Mouse (Mus musculus): ENCODE data around the gene Zfp90. TPM values are rescaled to one million over a fixed set of nuclear protein-coding genes. Genes with fewer than 3 reads are reported as not detected.
"Not testable (repeated sequence)": the region's sequence is repeated elsewhere in the genome, so short reads cannot be mapped to it uniquely, and the experiment has no call there.

Zfp90 gene
- polyA plus RNA-seq, 1 experiment from 2014 or later: 12.7 TPM

- H3K4me1 ChIP-seq (replicated peaks): peaks cover 26% of the 10 kb centered on the region
- H3K9me3 ChIP-seq (replicated peaks): no peaks in the 10 kb centered on the region
- 42% methylated on average over 5 of the region's 5 CpGs for WGBS
- H3K36me3 ChIP-seq: no peaks in the 10 kb centered on the region
- ATAC-seq (replicated peaks; ENCODE audit: insufficient number of reproducible peaks, insufficient read depth, low FRiP score, low read depth): peak; percentile 8; the same call in 1 of the 2 replicates
- peak overlapping the region; percentile 88 for H3K27ac ChIP-seq
- H3K4me3 ChIP-seq: no peak overlapping the region
- 0 out of 2 replicates have a peak overlapping the region, but pooled peaks have one; percentile 21 for H3K4me2 ChIP-seq
- H3K27me3 ChIP-seq: no peaks in the 10 kb centered on the region
- H3K9ac ChIP-seq: no peak overlapping the region
These were observed 14.9 kb upstream of the Zfp90 start for GRCm38 (mm10) chr8:106400181-106400580.

GRCm38 (mm10) chr8:106403246-106403933, 11.7 kb upstream of the Zfp90 start:
- no peaks in the 10 kb centered on the region for H3K36me3 ChIP-seq
- no peak overlapping the region for H3K4me3 ChIP-seq
- WGBS: 23% methylated on average over 12 of the region's 12 CpGs
- H3K4me2 ChIP-seq: no peak overlapping the region
- H3K9ac ChIP-seq: no peak overlapping the region
- H3K27ac ChIP-seq: no peak overlapping the region
- ATAC-seq (replicated peaks; ENCODE audit: insufficient number of reproducible peaks, insufficient read depth, low FRiP score, low read depth): no peak
- H3K4me1 ChIP-seq (replicated peaks): peaks cover 35% of the 10 kb centered on the region
- no peaks in the 10 kb centered on the region for H3K27me3 ChIP-seq
- H3K9me3 ChIP-seq (replicated peaks): no peaks in the 10 kb centered on the region

- H3K9ac ChIP-seq: no peak overlapping the region
These were observed 10.3 kb upstream of the Zfp90 start for GRCm38 (mm10) chr8:106404825-106405224.

GRCm38 (mm10) chr8:106405810-106406209, 9.3 kb upstream of the Zfp90 start:
- Histone ChIP-seq H3K9ac (no peak overlapping the region), H3K36me3 (no peaks in the 10 kb centered on the region), H3K4me2 (no peak overlapping the region; the same call in 1 of the 2 replicates), H3K27me3 (no peaks in the 10 kb centered on the region), H3K27ac (peak overlapping the region; percentile 46; the same call in 1 of the 2 replicates), H3K4me1 (replicated peaks) (peaks cover 26% of the 10 kb centered on the region), H3K4me3 (no peak overlapping the region), H3K9me3 (replicated peaks) (no peaks in the 10 kb centered on the region)
- no peak for ATAC-seq (replicated peaks; ENCODE audit: insufficient number of reproducible peaks, insufficient read depth, low FRiP score, low read depth)
- WGBS: 39% methylated on average over 16 of the region's 16 CpGs

More at GRCm38 (mm10) chr8:106404825-106405224, 10.3 kb upstream of the Zfp90 start:
- H3K9me3 ChIP-seq (replicated peaks): no peaks in the 10 kb centered on the region
- 49% methylated on average over 3 of the region's 3 CpGs for WGBS
- no peak for ATAC-seq (replicated peaks; ENCODE audit: insufficient number of reproducible peaks, insufficient read depth, low FRiP score, low read depth)
- H3K4me1 ChIP-seq (replicated peaks): peaks cover 28% of the 10 kb centered on the region
- H3K27me3 ChIP-seq: no peaks in the 10 kb centered on the region
- no peak overlapping the region for H3K4me3 ChIP-seq
- peak overlapping the region; percentile 45 for H3K27ac ChIP-seq
- no peaks in the 10 kb centered on the region for H3K36me3 ChIP-seq
- H3K4me2 ChIP-seq: no peak overlapping the region

GRCm38 (mm10) chr8:106410055-106410454, 5.1 kb upstream of the Zfp90 start:
- 46% methylated on average over 7 of the region's 7 CpGs for WGBS
- Histone ChIP-seq H3K9ac (no peak overlapping the region), H3K4me1 (replicated peaks) (peaks cover 15% of the 10 kb centered on the region), H3K27ac (no peak overlapping the region), H3K36me3 (no peaks in the 10 kb centered on the region), H3K9me3 (replicated peaks) (no peaks in the 10 kb centered on the region), H3K4me2 (no peak overlapping the region), H3K4me3 (no peak overlapping the region), H3K27me3 (no peaks in the 10 kb centered on the region)
- ATAC-seq (replicated peaks; ENCODE audit: insufficient number of reproducible peaks, insufficient read depth, low FRiP score, low read depth): no peak

- H3K9ac ChIP-seq: no peak overlapping the region
- H3K27me3 ChIP-seq: no peaks in the 10 kb centered on the region
- ATAC-seq (replicated peaks; ENCODE audit: insufficient number of reproducible peaks, insufficient read depth, low FRiP score, low read depth): no peak
- H3K36me3 ChIP-seq: no peaks in the 10 kb centered on the region
- peaks cover 11% of the 10 kb centered on the region for H3K4me1 ChIP-seq (replicated peaks)
- no peak overlapping the region for H3K4me3 ChIP-seq
- 60% methylated on average over 7 of the region's 7 CpGs for WGBS
- H3K4me2 ChIP-seq: no peak overlapping the region
- no peaks in the 10 kb centered on the region for H3K9me3 ChIP-seq (replicated peaks)
- H3K27ac ChIP-seq: no peak overlapping the region
These were observed 4.6 kb upstream of the Zfp90 start for GRCm38 (mm10) chr8:106410564-106410963.

- 0 out of 2 replicates have a peak overlapping the region, but pooled peaks have one; percentile 14 for H3K4me2 ChIP-seq
- no peak overlapping the region for H3K4me3 ChIP-seq
- H3K9ac ChIP-seq: no peak overlapping the region
- 17% methylated on average over 14 of the region's 14 CpGs for WGBS
- H3K9me3 ChIP-seq (replicated peaks): no peaks in the 10 kb centered on the region
- H3K27me3 ChIP-seq: no peaks in the 10 kb centered on the region
- no peaks in the 10 kb centered on the region for H3K36me3 ChIP-seq
- peaks cover 16% of the 10 kb centered on the region for H3K4me1 ChIP-seq (replicated peaks)
- ATAC-seq (replicated peaks; ENCODE audit: insufficient number of reproducible peaks, insufficient read depth, low FRiP score, low read depth): no peak
- H3K27ac ChIP-seq: no peak overlapping the region
These were observed 3.2 kb upstream of the Zfp90 start for GRCm38 (mm10) chr8:106411783-106412451.

- 90% methylated on average over 5 of the region's 5 CpGs for WGBS
- no peak for ATAC-seq (replicated peaks; ENCODE audit: insufficient number of reproducible peaks, insufficient read depth, low FRiP score, low read depth)
- H3K4me1 ChIP-seq (replicated peaks): peaks cover 14% of the 10 kb centered on the region
These were observed 2.6 kb downstream of the Zfp90 start for GRCm38 (mm10) chr8:106417692-106418091.

GRCm38 (mm10) chr8:106431088-106431487, 16.0 kb downstream of the Zfp90 start:
- no peak overlapping the region for H3K4me3 ChIP-seq
- 37% methylated on average over 12 of the region's 12 CpGs for WGBS
- H3K4me1 ChIP-seq (replicated peaks): no peaks in the 10 kb centered on the region
- no peak overlapping the region for H3K27ac ChIP-seq
- H3K9ac ChIP-seq: no peak overlapping the region
- peaks cover 7% of the 10 kb centered on the region for H3K9me3 ChIP-seq (replicated peaks)
- no peak overlapping the region for H3K4me2 ChIP-seq
- peaks cover 17% of the 10 kb centered on the region; the same call in 1 of the 2 replicates for H3K27me3 ChIP-seq
- 0 out of 2 replicates have a peak, but pooled peaks have one; percentile 14 for ATAC-seq (replicated peaks; ENCODE audit: insufficient number of reproducible peaks, insufficient read depth, low FRiP score, low read depth)
- H3K36me3 ChIP-seq: peaks cover 19% of the 10 kb centered on the region

More at GRCm38 (mm10) chr8:106417692-106418091, 2.6 kb downstream of the Zfp90 start:
- H3K9me3 ChIP-seq (replicated peaks): peaks cover 3% of the 10 kb centered on the region; the same call in 1 of the 2 replicates
- H3K27me3 ChIP-seq: no peaks in the 10 kb centered on the region
- no peak overlapping the region for H3K9ac ChIP-seq
- peaks cover 47% of the 10 kb centered on the region for H3K36me3 ChIP-seq
- H3K27ac ChIP-seq: no peak overlapping the region
- H3K4me2 ChIP-seq: no peak overlapping the region
- no peak overlapping the region for H3K4me3 ChIP-seq

- peaks cover 17% of the 10 kb centered on the region; the same call in 1 of the 2 replicates for H3K27me3 ChIP-seq
- H3K9me3 ChIP-seq (replicated peaks); H3K4me1 ChIP-seq (replicated peaks); H3K4me2 ChIP-seq; ATAC-seq (replicated peaks; ENCODE audit: insufficient number of reproducible peaks, insufficient read depth, low FRiP score, low read depth); H3K4me3 ChIP-seq; H3K27ac ChIP-seq; H3K9ac ChIP-seq: not testable (repeated sequence)
- peaks cover 11% of the 10 kb centered on the region for H3K36me3 ChIP-seq
- WGBS: 59% methylated on average over 10 of the region's 10 CpGs
These were observed 16.8 kb downstream of the Zfp90 start for GRCm38 (mm10) chr8:106431952-106432351.

GRCm38 (mm10) chr8:106432954-106433570, 17.9 kb downstream of the Zfp90 start:
- Histone ChIP-seq H3K9ac (0 out of 2 replicates have a peak overlapping the region, but pooled peaks have one; percentile 28), H3K4me2 (peak overlapping the region; percentile 61), H3K27me3 (peaks cover 17% of the 10 kb centered on the region; the same call in 1 of the 2 replicates), H3K4me1 (replicated peaks) (no peaks in the 10 kb centered on the region), H3K9me3 (replicated peaks) (no peaks in the 10 kb centered on the region), H3K27ac (no peak overlapping the region), H3K4me3 (peak overlapping the region; percentile 49), H3K36me3 (0 out of 2 replicates have a peak, but pooled peaks cover under 1% of the 10 kb centered on the region)
- ATAC-seq (replicated peaks; ENCODE audit: insufficient number of reproducible peaks, insufficient read depth, low FRiP score, low read depth): 0 out of 2 replicates have a peak, but pooled peaks have one; percentile 50
- WGBS: 9% methylated on average over 20 of the region's 20 CpGs

Data from heart, embryonic 15.5 days (tissue).